Mouse (Mus musculus): ENCODE data around the gene Cbfa2t2.

Gene Cbfa2t2

GRCm38 (mm10) chr2:154569071-154569748 lies 132.9 kb downstream of the Cbfa2t2 start:
- peak; percentile 57 for DNase-seq (ENCODE audit: low spot score)

GRCm38 (mm10) chr2:154569836-154570286 lies 133.6 kb downstream of the Cbfa2t2 start, which contains the start of gene E2f1:
TSS of gene E2f1 (minus strand) at chr2:154569892.
- DNase-seq (ENCODE audit: low spot score), result peak; percentile 90

- no peak for DNase-seq (ENCODE audit: low spot score)
These were observed 134.4 kb downstream of the Cbfa2t2 start for GRCm38 (mm10) chr2:154570666-154571065.

- no peak for DNase-seq (ENCODE audit: low spot score)
These were observed 135.0 kb downstream of the Cbfa2t2 start for GRCm38 (mm10) chr2:154571266-154571665.

GRCm38 (mm10) chr2:154571976-154572375 lies 135.7 kb downstream of the Cbfa2t2 start:
- no peak for DNase-seq (ENCODE audit: low spot score)

GRCm38 (mm10) chr2:154572996-154573395 lies 136.7 kb downstream of the Cbfa2t2 start:
- DNase-seq (ENCODE audit: low spot score), result no peak

- no peak for DNase-seq (ENCODE audit: low spot score)
These were observed 138.0 kb downstream of the Cbfa2t2 start for GRCm38 (mm10) chr2:154574271-154574670.

- DNase-seq (ENCODE audit: low spot score), result no peak
These were observed 140.8 kb downstream of the Cbfa2t2 start for GRCm38 (mm10) chr2:154576876-154577743.

- no peak for DNase-seq (ENCODE audit: low spot score)
These were observed 141.4 kb downstream of the Cbfa2t2 start for GRCm38 (mm10) chr2:154577744-154578067.

- DNase-seq (ENCODE audit: low spot score), result no peak
These were observed 144.3 kb downstream of the Cbfa2t2 start for GRCm38 (mm10) chr2:154580586-154580985.

GRCm38 (mm10) chr2:154581421-154581820 lies 145.1 kb downstream of the Cbfa2t2 start:
- DNase-seq (ENCODE audit: low spot score), result no peak

- no peak for DNase-seq (ENCODE audit: low spot score)
These were observed 147.9 kb downstream of the Cbfa2t2 start for GRCm38 (mm10) chr2:154583906-154584872.

- DNase-seq (ENCODE audit: low spot score), result no peak
These were observed 148.8 kb downstream of the Cbfa2t2 start for GRCm38 (mm10) chr2:154584931-154585601.

- no peak for DNase-seq (ENCODE audit: low spot score)
These were observed 150.1 kb downstream of the Cbfa2t2 start for GRCm38 (mm10) chr2:154586405-154586804.
